Mouse (Mus musculus) ES-E14 (cell line): ENCODE measurements around the gene Map3k10. TPM values are rescaled to one million over a fixed set of nuclear protein-coding genes. Genes with fewer than 3 reads are reported as not detected.
A peak's percentile ranks its signal among the peaks of the same experiment; 100 is the strongest.

ENCODE experiments used
- DNase-seq: peaks from one replicate; pipeline ENCODE4 v3.0.0-alpha.2; 2013; ENCODE audit warnings: low read depth, low spot score
- H3K27ac ChIP-seq: 2 replicates; pipeline ENCODE4 v1.5.1; 2012; ENCODE audit warnings: low read depth, mild to moderate bottlenecking, low read length, moderate library complexity, mixed read lengths; ENCODE audit not compliant: poor library complexity, insufficient read depth, severe bottlenecking
- H3K36me3 ChIP-seq: 2 replicates; pipeline ENCODE4 v1.6.1; 2012; ENCODE audit warnings: mild to moderate bottlenecking, low read length, moderate library complexity, mixed read lengths; ENCODE audit not compliant: control insufficient read depth, poor library complexity, insufficient read depth, severe bottlenecking
- H3K4me1 ChIP-seq, 2 experiments: fragments of 150-350 bp in 1 of 2; sonication (generic) in 1 of 2; 2 replicates each; pipeline ENCODE4 v1.6.1; 2012; ENCODE audit warnings: low read length in 2 of 2, mild to moderate bottlenecking in 1 of 2, mixed read lengths in 1 of 2; ENCODE audit not compliant: control insufficient read depth in 2 of 2, insufficient read depth in 2 of 2, poor library complexity in 1 of 2
- H3K4me3 ChIP-seq, 2 experiments: fragments of 150-350 bp in 1 of 2; sonication (generic) in 1 of 2; 2 replicates each; pipeline ENCODE4 v1.5.1; 2012; ENCODE audit warnings: low read length in 2 of 2, low read depth in 1 of 2, mild to moderate bottlenecking in 1 of 2, mixed read lengths in 1 of 2; ENCODE audit not compliant: insufficient read depth in 1 of 2, poor library complexity in 1 of 2, severe bottlenecking in 1 of 2
- H3K9ac ChIP-seq: 2 replicates; pipeline ENCODE4 v1.6.1; 2012; ENCODE audit warnings: low read depth, mild to moderate bottlenecking, low read length, mixed read lengths; ENCODE audit not compliant: poor library complexity, insufficient read depth, severe bottlenecking
- H3K9me3 ChIP-seq: fragments of 150-350 bp; sonication (generic); 2 replicates; pipeline ENCODE4 v1.6.1; 2012; ENCODE audit warnings: low read depth, mild to moderate bottlenecking, low read length; ENCODE audit not compliant: control insufficient read depth, insufficient read depth
- CHD2 ChIP-seq: IDR thresholded peaks from 2 replicates; pipeline ENCODE4 v1.6.1; 2014; ENCODE audit warnings: mild to moderate bottlenecking, low read depth, low read length, inconsistent platforms
- HCFC1 ChIP-seq: IDR thresholded peaks from 2 replicates; pipeline ENCODE4 v1.6.1; 2012; ENCODE audit warnings: low read length, inconsistent platforms, borderline replicate concordance; ENCODE audit not compliant: insufficient read depth
- MAFK ChIP-seq: IDR thresholded peaks from 2 replicates; pipeline ENCODE4 v1.6.1; 2014; ENCODE audit warnings: mild to moderate bottlenecking, low read depth, low read length, inconsistent platforms; ENCODE audit not compliant: insufficient read depth
- ZC3H11A ChIP-seq: IDR thresholded peaks from 2 replicates; pipeline ENCODE4 v1.6.1; 2012; ENCODE audit warnings: low read depth, mild to moderate bottlenecking, inconsistent platforms, low read length, borderline replicate concordance
- ZNF384 ChIP-seq: IDR thresholded peaks from 2 replicates; pipeline ENCODE4 v1.6.1; 2012; ENCODE audit warnings: low read depth, low read length, inconsistent platforms
- in situ Hi-C, 2 experiments: fragments of 600-800 bp; cut with MboI; formaldehyde crosslinking; loops; one replicate each; pipeline ENCODE4 v1.15.1; 2025; ENCODE audit warnings: low sequenced_read_pairs in 2 of 2, inconsistent platforms in 1 of 2; ENCODE audit not compliant: unreplicated experiment in 2 of 2
- total RNA-seq: library from RNA; depleted of rRNA; stranded (reverse); fragments of 300-350 nt; gene quantifications from 2 replicates; pipeline ENCODE4 v1.2.3, GENCODE M21; 2012; rRNA removed

Map3k10 gene
- total RNA-seq: 20.2 and 21.6 TPM in 2 replicates

DNA sequence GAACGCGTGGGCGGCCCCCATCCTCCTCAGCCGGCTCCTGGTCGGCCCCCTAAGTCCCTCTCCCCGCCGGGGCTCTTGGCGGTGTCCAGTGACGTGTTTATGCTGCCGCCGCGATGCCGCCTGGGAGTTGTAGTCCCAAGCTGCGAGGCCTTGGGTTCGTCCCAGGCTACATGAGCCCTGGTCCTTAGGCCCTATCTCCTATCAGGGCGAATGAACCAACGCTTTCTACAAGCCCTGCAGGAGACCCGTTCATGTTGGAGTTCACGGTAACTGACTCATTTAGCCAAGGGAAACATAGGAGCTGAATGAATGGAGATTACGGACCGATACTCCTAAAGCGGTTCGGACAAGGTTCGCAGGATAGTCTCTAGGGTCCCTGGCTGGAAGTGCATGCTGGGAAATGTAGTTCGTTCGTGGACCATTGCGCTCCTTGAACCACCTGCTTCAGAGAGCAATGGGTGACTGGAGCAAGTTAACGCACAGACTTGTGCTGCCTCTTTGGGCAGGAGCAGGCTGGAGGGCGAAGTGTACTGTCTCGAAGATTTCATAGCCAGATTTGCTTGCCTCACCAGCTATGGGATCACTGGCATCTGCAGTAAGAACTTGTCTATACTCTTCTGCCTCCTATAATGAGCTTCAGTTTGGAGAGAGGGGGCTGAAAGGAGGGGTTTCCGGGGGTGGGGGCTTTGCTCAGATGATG is at the start of gene Map3k10:
Gene Map3k10, minus strand, starts transcription at position 77 of the 700 bp plus-strand sequence.
- peaks cover 0 to 7% of the 10 kb centered on the region in 2 experiments; a peak in 2 of 4 replicates for H3K4me1 ChIP-seq
- H3K27ac ChIP-seq: peak within 1 kb of the TSS; percentile 52
- peak; percentile 96 for DNase-seq
- H3K9ac ChIP-seq: peak within 1 kb of the TSS; percentile 89
- H3K36me3 ChIP-seq: no peaks in the 10 kb centered on the region; the same call in 1 of the 2 replicates
- TF ChIP-seq HCFC1 (peak; percentile 95), CHD2 (no peak)
- H3K9me3 ChIP-seq: no peaks in the 10 kb centered on the region
- in situ Hi-C loops: loop anchor here in 1 of 2 experiments (25.0 kb wide), 1 partner anchor 387 kb away; no protein-coding TSS in a partner anchor
- H3K4me3 ChIP-seq: peak within 1 kb of the TSS; percentile 77 to 89

DNA sequence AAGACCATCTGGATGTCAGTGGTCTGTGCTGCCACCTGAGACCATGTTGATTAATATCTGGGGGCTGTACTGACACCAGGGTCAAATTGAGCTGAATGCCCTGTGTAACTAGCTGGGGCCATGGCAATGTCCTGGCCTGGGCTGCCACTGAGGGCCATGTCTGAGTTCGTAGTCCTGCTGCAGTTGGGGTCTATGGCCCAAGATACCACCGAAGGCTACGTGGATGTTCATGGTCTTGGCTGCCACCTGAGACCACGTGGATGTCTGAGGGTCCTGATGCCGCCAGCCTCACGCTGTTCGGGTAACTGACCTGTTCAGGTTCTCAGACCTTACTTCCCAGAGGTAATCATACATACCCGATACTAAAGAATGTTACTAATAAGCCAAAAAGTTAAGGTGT is 47.6 kb upstream of the Map3k10 start:
- Histone ChIP-seq H3K9me3 (peaks cover 1% of the 10 kb centered on the region; the same call in 1 of the 2 replicates), H3K4me3 (no peak overlapping the region), H3K9ac (no peak overlapping the region), H3K4me1 (peaks cover 0 to 2% of the 10 kb centered on the region in 2 experiments; a peak in 1 of 4 replicates), H3K36me3 (no peaks in the 10 kb centered on the region), H3K27ac (no peak overlapping the region)
- in situ Hi-C loops: loop anchor here in 1 of 2 experiments (10.0 kb wide), 1 partner anchor 67 kb away; the partner anchor contains the start of gene Ttc9b
- TF ChIP-seq HCFC1: no peak
- TF ChIP-seq MAFK: no peak
- no peak for DNase-seq

DNA sequence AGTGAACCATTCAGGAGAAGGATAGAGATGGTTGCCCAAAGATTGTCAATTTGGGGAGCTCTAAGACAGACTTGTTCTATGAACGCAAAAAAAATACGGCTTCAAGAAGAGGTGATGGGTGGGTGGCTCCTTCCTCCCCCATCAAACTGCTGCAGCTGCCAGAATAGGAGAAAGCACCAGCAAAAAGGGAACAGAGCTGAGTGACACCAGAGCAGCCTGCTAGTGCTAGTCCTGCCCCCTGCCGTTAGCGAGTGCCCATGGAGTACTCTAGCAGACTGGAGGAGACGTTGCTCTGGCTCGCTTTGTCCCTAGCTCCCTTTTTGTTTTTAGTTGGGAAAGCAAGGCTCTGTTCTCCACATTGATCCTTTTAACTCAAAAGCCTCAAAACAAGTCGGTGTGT is 36.0 kb upstream of the Map3k10 start:
- TF ChIP-seq ZNF384 (no peak), CHD2 (no peak), MAFK (no peak), HCFC1 (no peak), ZC3H11A (no peak)
- no peak overlapping the region for H3K27ac ChIP-seq
- no peaks in the 10 kb centered on the region; the same call in 1 of the 2 replicates for H3K36me3 ChIP-seq
- peaks cover 5% of the 10 kb centered on the region for H3K9me3 ChIP-seq
- H3K9ac ChIP-seq: no peak overlapping the region
- no peak for DNase-seq
- in situ Hi-C loops: no loop called here
- H3K4me3 ChIP-seq: no peak overlapping the region
- no peaks in the 10 kb centered on the region for H3K4me1 ChIP-seq

- no peak overlapping the region for H3K9ac ChIP-seq
- peak; percentile 47 for DNase-seq
- H3K9me3 ChIP-seq: no peaks in the 10 kb centered on the region
- H3K4me1 ChIP-seq: peaks cover 2 to 3% of the 10 kb centered on the region in 2 experiments; a peak in 2 of 4 replicates
- no peak overlapping the region for H3K4me3 ChIP-seq
- H3K27ac ChIP-seq: peak overlapping the region; percentile 62; the same call in 1 of the 2 replicates
- no peak for TF ChIP-seq MAFK
- TF ChIP-seq HCFC1: no peak
- TF ChIP-seq CHD2: no peak
- TF ChIP-seq ZC3H11A: no peak
- TF ChIP-seq ZNF384: no peak
- H3K36me3 ChIP-seq: 0 out of 2 replicates have a peak, but pooled peaks cover 3% of the 10 kb centered on the region
- in situ Hi-C loops: loop anchor here in 1 of 2 experiments (25.0 kb wide), 1 partner anchor 409 kb away; no protein-coding TSS in a partner anchor
Observed at GRCm38 (mm10) chr7:27696711-27697110, 22.3 kb upstream of the Map3k10 start.
